Mouse (Mus musculus) MEL (cell line): ENCODE measurements around the gene Prox1. TPM values are rescaled to one million over a fixed set of nuclear protein-coding genes. Genes with fewer than 3 reads are reported as not detected.

Experiments used
- DNase-seq: peaks from one replicate; pipeline ENCODE4 v3.0.0; 2011; ENCODE audit warnings: low read depth, low spot score
- H3K27ac ChIP-seq: 2 replicates; pipeline ENCODE4 v1.5.1; 2012; ENCODE audit warnings: low read depth, mild to moderate bottlenecking, control low read depth, low read length, moderate library complexity; ENCODE audit not compliant: control insufficient read depth
- H3K27me3 ChIP-seq, 2 experiments: fragments of 150-350 bp in 1 of 2; sonication (generic) in 1 of 2; 2 replicates each; pipeline ENCODE4 v1.6.1; 2012; ENCODE audit warnings: low read length in 2 of 2, mild to moderate bottlenecking in 2 of 2, improper control_type of control experiment in 1 of 2, moderate library complexity in 1 of 2; ENCODE audit not compliant: insufficient read depth in 2 of 2, control insufficient read depth in 1 of 2
- H3K36me3 ChIP-seq, 2 experiments: 2 replicates each; pipeline ENCODE4 v1.6.1; 2012 to 2014; ENCODE audit warnings: low read length in 2 of 2, improper control_type of control experiment in 1 of 2, inconsistent platforms in 1 of 2, mild to moderate bottlenecking in 1 of 2; ENCODE audit not compliant: insufficient read depth in 2 of 2, control insufficient read depth in 1 of 2
- H3K4me1 ChIP-seq, 2 experiments: fragments of 150-350 bp in 1 of 2; sonication (generic) in 1 of 2; 2 replicates each; pipeline ENCODE4 v1.6.1; 2012; ENCODE audit warnings: low read length in 2 of 2, improper control_type of control experiment in 1 of 2, mild to moderate bottlenecking in 1 of 2; ENCODE audit not compliant: insufficient read depth in 2 of 2, control insufficient read depth in 1 of 2
- H3K4me3 ChIP-seq, 2 experiments: fragments of 150-350 bp in 1 of 2; sonication (generic) in 1 of 2; 2 replicates each; pipeline ENCODE4 v1.5.1; 2012; ENCODE audit warnings: low read depth in 2 of 2, low read length in 2 of 2, mild to moderate bottlenecking in 2 of 2, moderate library complexity in 2 of 2, control low read depth in 1 of 2, improper control_type of control experiment in 1 of 2; ENCODE audit not compliant: control insufficient read depth in 1 of 2, insufficient read depth in 1 of 2
- H3K79me2 ChIP-seq: 2 replicates; pipeline ENCODE4 v1.6.1; 2012; ENCODE audit warnings: mild to moderate bottlenecking, low read length, moderate library complexity; ENCODE audit not compliant: control insufficient read depth, poor library complexity, insufficient read depth
- H3K9ac ChIP-seq: 2 replicates; pipeline ENCODE4 v1.6.1; 2012; ENCODE audit warnings: low read depth, mild to moderate bottlenecking, control low read depth, low read length, moderate library complexity; ENCODE audit not compliant: control insufficient read depth, poor library complexity, severe bottlenecking
- H3K9me3 ChIP-seq: fragments of 150-350 bp; sonication (generic); replicated peaks from 2 replicates; pipeline ENCODE4 v1.6.1; 2012; ENCODE audit warnings: mild to moderate bottlenecking, low read length, improper control_type of control experiment, moderate library complexity; ENCODE audit not compliant: insufficient read depth
- CHD1 ChIP-seq: IDR thresholded peaks from 2 replicates; pipeline ENCODE4 v1.6.1; 2012; ENCODE audit warnings: low read depth, mild to moderate bottlenecking, inconsistent platforms, low read length, improper control_type of control experiment
- ELF1 ChIP-seq: IDR thresholded peaks from 2 replicates; pipeline ENCODE4 v1.6.1; 2014; ENCODE audit warnings: low read depth, mild to moderate bottlenecking, inconsistent platforms, low read length, improper control_type of control experiment, moderate library complexity
- ETS1 ChIP-seq: IDR thresholded peaks from 2 replicates; pipeline ENCODE4 v1.6.1; 2012; ENCODE audit warnings: low read depth, mild to moderate bottlenecking, inconsistent platforms, low read length, improper control_type of control experiment, moderate library complexity
- GABPA ChIP-seq: IDR thresholded peaks from 2 replicates; pipeline ENCODE4 v1.6.1; 2012; ENCODE audit warnings: low read depth, mild to moderate bottlenecking, inconsistent platforms, low read length, improper control_type of control experiment, moderate library complexity
- HCFC1 ChIP-seq: IDR thresholded peaks from 2 replicates; pipeline ENCODE4 v1.6.1; 2012; ENCODE audit warnings: low read depth, mild to moderate bottlenecking, inconsistent platforms, low read length, improper control_type of control experiment, moderate library complexity
- KAT2A ChIP-seq: conservative IDR thresholded peaks from 2 replicates; pipeline ENCODE4 v1.6.1; 2012; ENCODE audit warnings: low read depth, low read length, improper control_type of control experiment, inconsistent platforms
- MAZ ChIP-seq: IDR thresholded peaks from 2 replicates; pipeline ENCODE4 v1.6.1; 2012; ENCODE audit warnings: low read depth, mild to moderate bottlenecking, inconsistent platforms, low read length, improper control_type of control experiment
- MYC ChIP-seq: IDR thresholded peaks from 2 replicates; pipeline ENCODE4 v1.6.1; 2011; ENCODE audit warnings: low read depth, mild to moderate bottlenecking, low read length, improper control_type of control experiment, moderate library complexity
- POLR2AphosphoS5 ChIP-seq: IDR thresholded peaks from 2 replicates; pipeline ENCODE4 v1.6.1; 2012; ENCODE audit warnings: low read depth, borderline replicate concordance, mild to moderate bottlenecking, inconsistent platforms, low read length, moderate library complexity, mixed read lengths
- RCOR1 ChIP-seq: IDR thresholded peaks from 2 replicates; pipeline ENCODE4 v1.6.1; 2012; ENCODE audit warnings: low read depth, mild to moderate bottlenecking, inconsistent platforms, low read length, improper control_type of control experiment
- TAL1 ChIP-seq: IDR thresholded peaks from 2 replicates; pipeline ENCODE4 v1.6.1; 2012; ENCODE audit warnings: mild to moderate bottlenecking, inconsistent platforms, low read length, moderate library complexity, mixed read lengths
- TCF12 ChIP-seq: IDR thresholded peaks from 2 replicates; pipeline ENCODE4 v1.6.1; 2014; ENCODE audit warnings: low read depth, mild to moderate bottlenecking, inconsistent platforms, low read length, improper control_type of control experiment, moderate library complexity
- UBTF ChIP-seq: IDR thresholded peaks from 2 replicates; pipeline ENCODE4 v1.6.1; 2012; ENCODE audit warnings: low read depth, mild to moderate bottlenecking, inconsistent platforms, low read length, improper control_type of control experiment, moderate library complexity, borderline replicate concordance; ENCODE audit not compliant: insufficient read depth
- USF1 ChIP-seq: IDR thresholded peaks from 2 replicates; pipeline ENCODE4 v1.6.1; 2014; ENCODE audit warnings: low read depth, mild to moderate bottlenecking, inconsistent platforms, low read length, improper control_type of control experiment, moderate library complexity
- ZKSCAN1 ChIP-seq: IDR thresholded peaks from 2 replicates; pipeline ENCODE4 v1.6.1; 2012; ENCODE audit warnings: low read depth, mild to moderate bottlenecking, inconsistent platforms, low read length, improper control_type of control experiment, moderate library complexity
- ZMIZ1 ChIP-seq: IDR thresholded peaks from 2 replicates; pipeline ENCODE4 v1.6.1; 2012; ENCODE audit warnings: low read depth, mild to moderate bottlenecking, inconsistent platforms, low read length, improper control_type of control experiment, moderate library complexity
- polyA plus RNA-seq, 2 experiments: library from polyadenylated mRNA; stranded (reverse) in 1 of 2; unstranded in 1 of 2; fragments of >175 nt in 1 of 2; fragments of >200 nt in 1 of 2; gene quantifications; 2 replicates each; pipeline versions ENCODE4 v1.2.1 to v1.2.4; 2012; ENCODE audit warnings: low replicate concordance in 2 of 2, low read depth in 1 of 2; ENCODE audit not compliant: insufficient read length in 2 of 2, insufficient read depth in 1 of 2, missing spikeins in 1 of 2
- total RNA-seq: library from RNA; depleted of rRNA; stranded (reverse); fragments of 300-350 nt; gene quantifications from 2 replicates; pipeline ENCODE4 v1.2.3, GENCODE M21; 2012

Prox1 gene
- total and polyA plus RNA-seq, 3 experiments, result not detected

DNA sequence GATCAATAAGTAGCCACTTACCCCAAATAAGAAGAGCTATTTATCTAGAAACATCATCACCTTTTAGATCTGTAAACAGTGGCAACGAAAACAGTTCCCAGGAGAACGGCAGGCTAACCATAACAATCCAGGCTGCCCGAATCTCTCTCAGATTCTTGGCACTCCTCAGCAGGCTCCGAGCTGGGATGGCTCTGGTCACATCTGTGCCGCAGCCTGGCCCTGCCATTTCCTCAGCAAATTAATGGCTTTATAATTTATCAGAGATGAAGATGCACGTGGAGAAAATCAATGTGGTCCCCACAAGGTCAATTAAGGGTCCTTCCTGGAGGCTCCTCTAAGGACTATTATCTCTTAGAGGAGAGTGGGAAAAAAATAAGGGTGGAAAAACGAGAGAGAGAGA is 16.2 kb downstream of the Prox1 start:
- Histone ChIP-seq H3K4me3 (no peak overlapping the region), H3K79me2 (no peaks in the 10 kb centered on the region), H3K27me3 (no peaks in the 10 kb centered on the region), H3K27ac (no peak overlapping the region), H3K36me3 (no peaks in the 10 kb centered on the region), H3K9me3 (no peaks in the 10 kb centered on the region), H3K4me1 (no peaks in the 10 kb centered on the region), H3K9ac (no peak overlapping the region)
- no peak for TF ChIP-seq TAL1
- TF ChIP-seq USF1, result no peak
- TF ChIP-seq MAZ, result no peak
- no peak for TF ChIP-seq ZKSCAN1
- TF ChIP-seq ZMIZ1, result no peak
- TF ChIP-seq GABPA, result no peak
- TF ChIP-seq MYC, result no peak
- no peak for TF ChIP-seq HCFC1
- TF ChIP-seq CHD1, result no peak
- no peak for TF ChIP-seq RCOR1
- no peak for TF ChIP-seq ETS1
- DNase-seq, result no peak

DNA sequence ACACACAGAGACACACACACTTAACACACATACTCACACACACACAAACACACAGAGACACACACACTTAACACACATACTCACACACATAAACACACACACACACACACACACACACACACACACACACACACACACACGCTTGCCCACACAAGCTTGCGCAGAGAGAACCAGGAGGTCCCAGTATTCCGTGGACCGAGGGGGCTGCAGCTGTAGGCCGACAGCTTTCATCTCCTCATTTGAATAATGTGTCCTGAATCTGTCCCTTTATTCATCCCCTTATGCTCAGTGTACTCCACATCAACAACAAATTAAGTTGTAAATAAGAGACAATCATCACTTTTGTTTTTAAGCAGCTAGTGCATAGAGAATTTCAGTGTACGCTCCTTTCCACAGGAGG is 17.9 kb downstream of the Prox1 start:
- DNase-seq, result no peak
- Histone ChIP-seq H3K4me1 (no peaks in the 10 kb centered on the region), H3K27ac (no peak overlapping the region), H3K79me2 (no peaks in the 10 kb centered on the region), H3K36me3 (no peaks in the 10 kb centered on the region), H3K9me3 (no peaks in the 10 kb centered on the region), H3K27me3 (no peaks in the 10 kb centered on the region), H3K9ac (no peak overlapping the region), H3K4me3 (no peak overlapping the region)
- no peak for TF ChIP-seq MAZ
- no peak for TF ChIP-seq TCF12
- TF ChIP-seq TAL1, result no peak
- TF ChIP-seq UBTF, result no peak
- no peak for TF ChIP-seq KAT2A
- no peak for TF ChIP-seq ELF1
- no peak for TF ChIP-seq HCFC1
- no peak for TF ChIP-seq POLR2AphosphoS5
- TF ChIP-seq ZKSCAN1, result no peak
- TF ChIP-seq, all 39 proteins: peak for 0
